Mouse (Mus musculus) neural tube, embryonic 11.5 days (tissue): Measurements from ENCODE around the gene Fam187b. TPM values are rescaled to one million over a fixed set of nuclear protein-coding genes. Genes with fewer than 3 reads are reported as not detected.

Experiments used
- ATAC-seq: fragments of 200-750 bp; cut with Nextera tagmentation; 2 replicates; pipeline ENCODE4 v1.8.0; 2017; ENCODE audit warnings: moderate number of reproducible peaks, mild to moderate bottlenecking, moderate TSS enrichment, moderate library complexity; ENCODE audit not compliant: insufficient read depth, low FRiP score, low TSS enrichment
- DNase-seq: peaks from one replicate; pipeline ENCODE4 v3.0.0-alpha.2; 2015; ENCODE audit warnings: low spot score
- H3K27ac ChIP-seq: fragments of 300-500 bp; sonication (generic); 2 replicates; pipeline ENCODE4 v1.5.1; 2014; ENCODE audit warnings: low read depth, mild to moderate bottlenecking, low read length
- H3K27me3 ChIP-seq: fragments of 300-500 bp; sonication (generic); 2 replicates; pipeline ENCODE4 v1.6.1; 2014; ENCODE audit warnings: mild to moderate bottlenecking, low read length, mixed read lengths; ENCODE audit not compliant: control insufficient read depth, insufficient read depth
- H3K36me3 ChIP-seq: fragments of 300-500 bp; sonication (generic); 2 replicates; pipeline ENCODE4 v1.6.1; 2014; ENCODE audit warnings: mild to moderate bottlenecking, low read length, moderate library complexity, mixed read lengths; ENCODE audit not compliant: control insufficient read depth, insufficient read depth
- H3K4me1 ChIP-seq: fragments of 300-500 bp; sonication (generic); 2 replicates; pipeline ENCODE4 v1.6.1; 2014; ENCODE audit warnings: low read length, mixed read lengths; ENCODE audit not compliant: control insufficient read depth, insufficient read depth
- H3K4me2 ChIP-seq: fragments of 300-500 bp; sonication (generic); 2 replicates; pipeline ENCODE4 v1.6.1; 2014; ENCODE audit warnings: low read depth, mild to moderate bottlenecking, moderate library complexity
- H3K4me3 ChIP-seq: fragments of 300-500 bp; sonication (generic); 2 replicates; pipeline ENCODE4 v1.5.1; 2014; ENCODE audit warnings: low read depth, low read length
- H3K9ac ChIP-seq: fragments of 300-500 bp; sonication (generic); 2 replicates; pipeline ENCODE4 v1.6.1; 2014; ENCODE audit warnings: mild to moderate bottlenecking, low read length
- H3K9me3 ChIP-seq: fragments of 300-500 bp; sonication (generic); 2 replicates; pipeline ENCODE4 v1.6.1; 2016; ENCODE audit warnings: low read length; ENCODE audit not compliant: control insufficient read depth
- WGBS: fragments of 180-500 bp; shearing (Covaris S2); extraction: QIAGEN DNeasy Blood & Tissue Kit; methylation state at CpG from one replicate; pipeline ENCODE4 v1.1.7; 2014; 5-methylcytosine and 5-hydroxymethylcytosine counted together
- polyA plus RNA-seq: library from polyadenylated mRNA; unstranded; fragments of >200 nt; fragmentation: Nextera tagmentation; extraction: Ambion mirVana; gene quantifications from 2 replicates; pipeline ENCODE4 v1.2.1, GENCODE M21; 2014

Gene Fam187b
- polyA plus RNA-seq, 1 experiment from 2014 or later, result 0.32 TPM

DNA sequence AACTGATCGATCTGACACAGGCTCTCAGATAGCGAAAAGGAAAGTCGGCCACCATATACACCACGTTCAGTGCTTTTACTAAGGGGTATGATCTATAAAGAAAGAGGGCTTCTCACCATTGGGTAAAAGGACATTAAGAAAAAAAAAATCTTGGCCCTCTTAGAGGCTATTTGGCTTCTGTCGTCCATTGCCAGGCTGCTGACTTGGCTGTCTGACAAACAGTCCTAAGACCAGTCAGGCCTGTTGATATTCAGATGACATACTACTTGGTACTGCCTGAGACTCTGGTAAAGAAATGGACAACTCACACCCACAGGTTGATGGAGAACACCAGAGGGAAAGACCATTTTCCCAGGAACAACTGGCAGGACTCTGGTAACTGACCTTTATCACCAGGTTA lies 39.4 kb downstream of the Fam187b start:
- Histone ChIP-seq H3K4me1 (no peaks in the 10 kb centered on the region), H3K27ac (no peak overlapping the region), H3K4me2 (no peak overlapping the region), H3K4me3 (no peak overlapping the region), H3K36me3 (no peaks in the 10 kb centered on the region), H3K27me3 (no peaks in the 10 kb centered on the region), H3K9me3 (no peaks in the 10 kb centered on the region), H3K9ac (no peak overlapping the region)
- ATAC-seq (no peak), DNase-seq (no peak)
- WGBS, result 83% methylated on average over 5 of the region's 5 CpGs

DNA sequence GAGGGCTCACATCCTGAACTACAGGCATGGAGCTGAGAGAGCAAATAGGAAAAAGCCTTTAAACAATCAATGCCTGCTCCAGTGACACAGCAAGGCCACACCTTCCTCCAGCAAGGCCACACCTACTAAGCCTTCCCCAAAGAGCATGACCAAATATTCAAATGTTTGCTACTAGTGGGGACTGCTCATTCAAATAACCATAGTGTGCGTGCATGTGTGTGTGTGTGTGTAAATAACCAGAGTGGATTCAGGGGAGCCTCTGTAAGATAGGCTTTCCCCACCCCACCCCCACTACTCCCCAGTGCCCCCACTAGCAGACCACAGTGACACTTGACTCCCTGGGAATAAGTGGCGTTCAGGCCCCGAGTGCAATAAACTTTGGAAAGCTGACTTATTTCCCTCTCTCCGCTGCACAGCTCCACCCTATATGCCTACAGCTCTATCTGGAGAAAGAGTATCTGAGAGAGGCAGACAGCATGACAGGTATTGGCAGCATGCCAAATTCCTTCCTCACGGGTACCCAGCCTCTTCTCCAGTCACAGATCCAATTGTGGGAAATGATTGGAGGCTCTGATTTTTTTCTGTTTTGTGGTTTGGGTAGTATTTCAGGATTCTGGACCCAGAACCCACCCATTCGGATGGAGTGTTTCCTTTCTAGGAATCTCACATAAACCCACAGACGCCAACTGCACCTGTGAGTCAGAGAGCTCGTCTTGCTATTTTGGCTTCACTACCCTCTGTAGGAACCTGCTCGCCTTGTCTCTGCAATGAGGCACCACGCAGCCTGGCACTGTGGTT lies 43.7 kb downstream of the Fam187b start:
- Histone ChIP-seq H3K27ac (no peak overlapping the region), H3K9ac (no peak overlapping the region), H3K9me3 (no peaks in the 10 kb centered on the region), H3K4me2 (no peak overlapping the region), H3K4me1 (no peaks in the 10 kb centered on the region), H3K27me3 (no peaks in the 10 kb centered on the region), H3K4me3 (no peak overlapping the region), H3K36me3 (no peaks in the 10 kb centered on the region)
- WGBS, result 65% methylated on average over 10 of the region's 10 CpGs
- ATAC-seq (no peak), DNase-seq (no peak)

- Histone ChIP-seq H3K27me3 (no peaks in the 10 kb centered on the region), H3K27ac (no peak overlapping the region), H3K9me3 (no peaks in the 10 kb centered on the region), H3K4me2 (no peak overlapping the region), H3K36me3 (no peaks in the 10 kb centered on the region), H3K9ac (no peak overlapping the region), H3K4me3 (no peak overlapping the region), H3K4me1 (no peaks in the 10 kb centered on the region)
- ATAC-seq, result no peak
- no peak for DNase-seq
- WGBS, result 79% methylated on average over 8 of the region's 8 CpGs
Observed at GRCm38 (mm10) chr7:31028609-31029008, 55.0 kb downstream of the Fam187b start.

DNA sequence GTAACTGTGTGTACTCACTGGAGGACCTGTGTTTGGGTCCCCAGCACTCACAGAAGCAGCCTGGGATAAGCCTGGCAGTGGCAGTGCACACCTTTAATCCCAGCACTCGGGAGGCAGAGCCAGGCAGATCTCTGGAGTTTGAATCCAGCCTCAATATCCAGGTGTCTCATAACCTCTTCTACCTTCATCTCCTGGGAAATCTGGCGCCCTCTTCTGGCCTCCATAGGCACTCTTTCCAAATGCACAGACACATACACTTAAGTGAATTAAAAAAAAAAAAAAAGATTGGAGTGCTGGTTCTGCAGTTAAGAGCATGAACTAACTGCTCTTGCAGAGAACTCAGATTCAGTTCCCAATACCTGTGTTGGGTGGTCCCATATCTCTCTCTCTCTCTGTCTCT lies 57.1 kb downstream of the Fam187b start:
- H3K9ac ChIP-seq, result no peak overlapping the region
- 64% methylated on average over 2 of the region's 2 CpGs for WGBS
- no peaks in the 10 kb centered on the region for H3K9me3 ChIP-seq
- no peaks in the 10 kb centered on the region for H3K36me3 ChIP-seq
- no peaks in the 10 kb centered on the region for H3K4me1 ChIP-seq
- DNase-seq (no peak), ATAC-seq (no peak)
- no peak overlapping the region for H3K4me3 ChIP-seq
- no peak overlapping the region for H3K27ac ChIP-seq
- H3K4me2 ChIP-seq, result no peak overlapping the region
- H3K27me3 ChIP-seq, result no peaks in the 10 kb centered on the region

- no peak overlapping the region for H3K4me2 ChIP-seq
- no peaks in the 10 kb centered on the region for H3K4me1 ChIP-seq
- 78% methylated on average over 7 of the region's 7 CpGs for WGBS
- H3K27me3 ChIP-seq, result no peaks in the 10 kb centered on the region
- no peaks in the 10 kb centered on the region for H3K9me3 ChIP-seq
- no peak overlapping the region for H3K27ac ChIP-seq
- no peak overlapping the region for H3K4me3 ChIP-seq
- no peak overlapping the region for H3K9ac ChIP-seq
- no peak for DNase-seq
- no peaks in the 10 kb centered on the region for H3K36me3 ChIP-seq
- ATAC-seq, result no peak
Observed at GRCm38 (mm10) chr7:31031731-31032130, 58.1 kb downstream of the Fam187b start.

GRCm38 (mm10) chr7:31033409-31034165 lies 60.0 kb downstream of the Fam187b start:
- Histone ChIP-seq H3K36me3 (no peaks in the 10 kb centered on the region), H3K4me2 (no peak overlapping the region), H3K27me3 (no peaks in the 10 kb centered on the region), H3K4me3 (no peak overlapping the region), H3K27ac (no peak overlapping the region), H3K9ac (no peak overlapping the region), H3K9me3 (no peaks in the 10 kb centered on the region), H3K4me1 (no peaks in the 10 kb centered on the region)
- ATAC-seq, result no peak
- DNase-seq, result no peak
- WGBS, result 67% methylated on average over 9 of the region's 9 CpGs

GRCm38 (mm10) chr7:31034789-31035188 lies 61.2 kb downstream of the Fam187b start:
- Histone ChIP-seq H3K4me3 (no peak overlapping the region), H3K36me3 (no peaks in the 10 kb centered on the region), H3K4me1 (no peaks in the 10 kb centered on the region), H3K9me3 (no peaks in the 10 kb centered on the region), H3K9ac (no peak overlapping the region), H3K27me3 (no peaks in the 10 kb centered on the region), H3K27ac (no peak overlapping the region), H3K4me2 (no peak overlapping the region)
- ATAC-seq (no peak), DNase-seq (no peak)
- WGBS, result 66% methylated on average over 11 of the region's 11 CpGs

DNA sequence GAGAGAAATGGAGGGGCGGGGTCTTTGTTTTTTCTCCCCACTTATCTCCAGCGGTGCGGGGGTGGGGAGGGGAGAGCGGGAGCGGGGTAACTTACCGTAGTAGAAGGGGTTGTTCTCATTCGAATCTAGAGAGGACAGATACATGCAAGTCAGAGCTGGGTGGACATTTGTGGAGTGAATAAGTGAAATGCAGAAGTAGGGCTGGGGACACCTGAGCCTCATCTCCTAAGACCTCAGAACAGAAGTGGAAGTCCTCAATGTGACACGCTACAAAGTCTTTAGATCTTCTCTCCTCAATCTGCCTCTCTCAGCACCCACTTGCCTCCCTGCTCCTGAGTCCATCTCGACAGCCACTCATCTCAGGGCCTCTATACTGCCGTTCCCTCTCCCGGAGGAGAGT lies 61.7 kb downstream of the Fam187b start:
- Histone ChIP-seq H3K27me3 (no peaks in the 10 kb centered on the region), H3K9ac (no peak overlapping the region), H3K9me3 (no peaks in the 10 kb centered on the region), H3K36me3 (no peaks in the 10 kb centered on the region), H3K27ac (no peak overlapping the region), H3K4me3 (no peak overlapping the region), H3K4me1 (no peaks in the 10 kb centered on the region), H3K4me2 (no peak overlapping the region)
- WGBS, result 87% methylated on average over 11 of the region's 11 CpGs
- no peak for DNase-seq
- no peak for ATAC-seq

DNA sequence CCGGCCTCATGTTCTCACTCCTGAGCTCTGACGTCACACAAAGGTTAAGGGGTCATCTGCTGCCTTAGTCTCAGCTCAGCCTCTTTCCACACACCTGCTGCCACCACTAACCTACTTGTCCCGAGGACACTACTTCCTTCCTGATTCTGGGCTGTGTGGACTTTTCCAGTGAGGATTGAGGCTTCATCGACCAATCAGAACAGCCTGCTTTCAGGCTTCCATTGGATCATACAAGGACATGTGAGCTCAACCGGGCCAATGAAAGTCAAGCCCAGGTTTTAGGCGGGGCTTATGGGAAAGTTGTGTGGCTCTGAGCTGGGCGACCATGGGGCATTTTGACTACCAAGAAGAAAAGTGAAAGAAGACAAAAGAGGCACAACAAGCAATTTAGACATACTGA lies 63.3 kb downstream of the Fam187b start:
- Histone ChIP-seq H3K4me2 (no peak overlapping the region), H3K9me3 (no peaks in the 10 kb centered on the region), H3K27me3 (peaks cover 12% of the 10 kb centered on the region), H3K9ac (no peak overlapping the region), H3K36me3 (no peaks in the 10 kb centered on the region), H3K27ac (no peak overlapping the region), H3K4me1 (no peaks in the 10 kb centered on the region), H3K4me3 (no peak overlapping the region)
- DNase-seq (no peak), ATAC-seq (no peak)
- WGBS, result 86% methylated on average over 7 of the region's 7 CpGs
